Mouse (Mus musculus): ENCODE measurements at regions not wholly inside any gene's neighbourhood (a gene's known extent, or its start where the extent isn't known, plus 50 kb on each side); places are given as distances from the start of the nearest gene placed in this dataset.

- H3K36me3 ChIP-seq (ENCODE audit: insufficient read depth, low read length): no peaks in the 10 kb centered on the region
- no peak overlapping the region for H3K4me3 ChIP-seq (replicated peaks; ENCODE audit: low read length)
- no peaks in the 10 kb centered on the region for H3K9me3 ChIP-seq (ENCODE audit: low read length)
- no peaks in the 10 kb centered on the region for H3K27me3 ChIP-seq (ENCODE audit: insufficient read depth, low read length)
- H3K4me1 ChIP-seq (replicated peaks; ENCODE audit: low read depth, low read length): peaks cover 12% of the 10 kb centered on the region
- no peak for TF ChIP-seq CTCF (conservative IDR thresholded peaks at IDR 0.05; ENCODE audit: low read length)
Observed at GRCm38 (mm10) chr8:78024964-78025363, 188.1 kb upstream of the Ttc29 start.

DNA sequence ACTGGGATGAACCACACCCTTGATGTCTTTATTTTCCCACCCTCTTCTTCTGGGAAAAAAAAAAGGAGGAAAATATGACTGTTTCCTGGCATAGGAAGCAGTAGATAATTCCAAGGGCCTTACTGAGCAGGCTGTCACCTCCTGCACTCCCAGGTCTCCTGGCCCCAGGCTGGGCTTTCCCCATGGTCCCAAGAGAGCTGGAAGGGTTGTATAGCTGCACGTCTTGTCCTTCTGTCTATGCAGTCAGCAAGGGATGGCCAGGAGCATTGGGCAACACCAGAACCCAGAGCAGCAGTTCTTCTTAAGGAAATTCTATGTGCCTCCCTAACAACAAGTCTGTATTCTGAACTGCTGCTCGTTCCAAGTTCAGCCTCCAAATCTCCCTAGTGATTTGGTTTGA lies 185.7 kb upstream of the Ttc29 start:
- Histone ChIP-seq H3K27me3 (ENCODE audit: insufficient read depth, low read length) (no peaks in the 10 kb centered on the region), H3K4me1 (replicated peaks; ENCODE audit: low read depth, low read length) (peaks cover 12% of the 10 kb centered on the region), H3K4me3 (replicated peaks; ENCODE audit: low read length) (no peak overlapping the region), H3K36me3 (ENCODE audit: insufficient read depth, low read length) (no peaks in the 10 kb centered on the region), H3K9me3 (ENCODE audit: low read length) (no peaks in the 10 kb centered on the region)
- no peak for TF ChIP-seq NANOG (IDR thresholded peaks at IDR 0.05; ENCODE audit: borderline replicate concordance, low read length)
- TF ChIP-seq POU5F1 (IDR thresholded peaks at IDR 0.05; ENCODE audit: borderline replicate concordance, low read length): no peak
- no peak for TF ChIP-seq CTCF (conservative IDR thresholded peaks at IDR 0.05; ENCODE audit: low read length)

GRCm38 (mm10) chr8:78028928-78029327 lies 184.2 kb upstream of the Ttc29 start:
- Histone ChIP-seq H3K9me3 (ENCODE audit: low read length) (no peaks in the 10 kb centered on the region), H3K27me3 (ENCODE audit: insufficient read depth, low read length) (no peaks in the 10 kb centered on the region), H3K4me3 (replicated peaks; ENCODE audit: low read length) (no peak overlapping the region), H3K4me1 (replicated peaks; ENCODE audit: low read depth, low read length) (peaks cover under 1% of the 10 kb centered on the region), H3K36me3 (ENCODE audit: insufficient read depth, low read length) (no peaks in the 10 kb centered on the region)
- TF ChIP-seq CTCF (conservative IDR thresholded peaks at IDR 0.05; ENCODE audit: low read length): no peak
- TF ChIP-seq POU5F1 (IDR thresholded peaks at IDR 0.05; ENCODE audit: borderline replicate concordance, low read length): no peak
- no peak for TF ChIP-seq NANOG (IDR thresholded peaks at IDR 0.05; ENCODE audit: borderline replicate concordance, low read length)

DNA sequence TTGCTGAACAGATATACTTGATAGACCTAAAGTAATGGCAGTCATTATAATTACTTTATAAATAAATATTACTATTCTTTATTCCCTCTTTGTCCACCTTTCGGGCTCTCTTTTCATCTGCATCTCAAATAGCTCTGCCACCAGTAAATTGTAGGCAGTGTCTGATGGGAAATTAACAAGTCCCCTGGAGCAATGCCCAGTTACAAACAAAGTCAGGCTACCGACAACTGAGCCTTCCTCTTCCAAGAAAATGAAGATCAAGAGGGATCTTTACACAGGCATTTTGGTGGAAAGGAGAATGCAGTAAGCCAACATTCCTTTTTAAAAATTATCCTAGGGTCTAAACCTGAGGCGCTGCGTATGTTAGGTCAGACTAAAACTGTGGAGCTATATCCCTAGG lies 181.3 kb upstream of the Ttc29 start:
- no peak overlapping the region for H3K4me3 ChIP-seq (replicated peaks; ENCODE audit: low read length)
- H3K9me3 ChIP-seq (ENCODE audit: low read length): no peaks in the 10 kb centered on the region
- H3K27me3 ChIP-seq (ENCODE audit: insufficient read depth, low read length): no peaks in the 10 kb centered on the region
- TF ChIP-seq CTCF (conservative IDR thresholded peaks at IDR 0.05; ENCODE audit: low read length) (no peak), POU5F1 (IDR thresholded peaks at IDR 0.05; ENCODE audit: borderline replicate concordance, low read length) (no peak), NANOG (IDR thresholded peaks at IDR 0.05; ENCODE audit: borderline replicate concordance, low read length) (no peak)
- H3K36me3 ChIP-seq (ENCODE audit: insufficient read depth, low read length): no peaks in the 10 kb centered on the region
- no peaks in the 10 kb centered on the region for H3K4me1 ChIP-seq (replicated peaks; ENCODE audit: low read depth, low read length)

GRCm38 (mm10) chr8:78034687-78035086 lies 178.4 kb upstream of the Ttc29 start:
- H3K4me3 ChIP-seq (replicated peaks; ENCODE audit: low read length): no peak overlapping the region
- TF ChIP-seq NANOG (IDR thresholded peaks at IDR 0.05; ENCODE audit: borderline replicate concordance, low read length) (no peak), POU5F1 (IDR thresholded peaks at IDR 0.05; ENCODE audit: borderline replicate concordance, low read length) (no peak), CTCF (conservative IDR thresholded peaks at IDR 0.05; ENCODE audit: low read length) (no peak)
- 0 out of 2 replicates have a peak, but pooled peaks cover 3% of the 10 kb centered on the region for H3K4me1 ChIP-seq (replicated peaks; ENCODE audit: low read depth, low read length)
- H3K9me3 ChIP-seq (ENCODE audit: low read length): no peaks in the 10 kb centered on the region
- H3K27me3 ChIP-seq (ENCODE audit: insufficient read depth, low read length): no peaks in the 10 kb centered on the region
- H3K36me3 ChIP-seq (ENCODE audit: insufficient read depth, low read length): no peaks in the 10 kb centered on the region

GRCm38 (mm10) chr8:78037218-78037617 lies 175.9 kb upstream of the Ttc29 start:
- H3K36me3 ChIP-seq (ENCODE audit: insufficient read depth, low read length): no peaks in the 10 kb centered on the region
- TF ChIP-seq POU5F1 (IDR thresholded peaks at IDR 0.05; ENCODE audit: borderline replicate concordance, low read length): no peak
- TF ChIP-seq CTCF (conservative IDR thresholded peaks at IDR 0.05; ENCODE audit: low read length): no peak
- TF ChIP-seq NANOG (IDR thresholded peaks at IDR 0.05; ENCODE audit: borderline replicate concordance, low read length): no peak

GRCm38 (mm10) chr8:78046691-78047090 lies 166.4 kb upstream of the Ttc29 start:
- no peaks in the 10 kb centered on the region for H3K36me3 ChIP-seq (ENCODE audit: insufficient read depth, low read length)
- H3K4me1 ChIP-seq (replicated peaks; ENCODE audit: low read depth, low read length): 0 out of 2 replicates have a peak, but pooled peaks cover 6% of the 10 kb centered on the region
- H3K4me3 ChIP-seq (replicated peaks; ENCODE audit: low read length): no peak overlapping the region
- TF ChIP-seq NANOG (IDR thresholded peaks at IDR 0.05; ENCODE audit: borderline replicate concordance, low read length) (no peak), POU5F1 (IDR thresholded peaks at IDR 0.05; ENCODE audit: borderline replicate concordance, low read length) (no peak), CTCF (conservative IDR thresholded peaks at IDR 0.05; ENCODE audit: low read length) (no peak)
- H3K27me3 ChIP-seq (ENCODE audit: insufficient read depth, low read length): no peaks in the 10 kb centered on the region
- H3K9me3 ChIP-seq (ENCODE audit: low read length): peaks cover 30% of the 10 kb centered on the region; the same call in 1 of the 2 replicates

More at GRCm38 (mm10) chr8:78037218-78037617, 175.9 kb upstream of the Ttc29 start:
- Histone ChIP-seq H3K4me3 (replicated peaks; ENCODE audit: low read length) (no peak overlapping the region), H3K4me1 (replicated peaks; ENCODE audit: low read depth, low read length) (0 out of 2 replicates have a peak, but pooled peaks cover 3% of the 10 kb centered on the region), H3K27me3 (ENCODE audit: insufficient read depth, low read length) (no peaks in the 10 kb centered on the region), H3K9me3 (ENCODE audit: low read length) (no peaks in the 10 kb centered on the region)

GRCm38 (mm10) chr8:78050768-78051167 lies 162.3 kb upstream of the Ttc29 start:
- Histone ChIP-seq H3K36me3 (ENCODE audit: insufficient read depth, low read length) (no peaks in the 10 kb centered on the region), H3K4me3 (replicated peaks; ENCODE audit: low read length) (no peak overlapping the region), H3K4me1 (replicated peaks; ENCODE audit: low read depth, low read length) (peaks cover 11% of the 10 kb centered on the region; the same call in 1 of the 2 replicates), H3K27me3 (ENCODE audit: insufficient read depth, low read length) (no peaks in the 10 kb centered on the region), H3K9me3 (ENCODE audit: low read length) (0 out of 2 replicates have a peak, but pooled peaks cover 8% of the 10 kb centered on the region)
- no peak for TF ChIP-seq CTCF (conservative IDR thresholded peaks at IDR 0.05; ENCODE audit: low read length)
- TF ChIP-seq NANOG (IDR thresholded peaks at IDR 0.05; ENCODE audit: borderline replicate concordance, low read length): no peak
- TF ChIP-seq POU5F1 (IDR thresholded peaks at IDR 0.05; ENCODE audit: borderline replicate concordance, low read length): no peak

DNA sequence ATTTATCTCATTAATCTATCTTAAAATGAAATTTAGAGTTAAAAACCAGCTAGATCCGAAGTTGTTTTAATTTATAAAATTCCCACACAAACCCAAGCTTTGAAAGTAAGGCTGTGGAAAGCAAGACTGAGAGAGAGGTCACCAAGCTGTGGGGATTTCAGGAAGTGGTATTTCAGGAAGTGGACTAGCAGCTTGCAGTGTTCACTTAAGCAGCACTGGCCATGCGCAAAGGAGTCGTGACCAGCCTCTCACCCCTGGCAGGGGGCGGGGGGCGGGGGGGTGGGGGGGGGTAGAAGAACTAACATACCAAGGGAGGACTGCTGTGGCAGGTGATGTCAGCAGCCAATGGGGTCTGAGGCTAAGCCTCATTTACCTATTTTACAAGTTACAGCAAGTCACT lies 158.7 kb upstream of the Ttc29 start:
- H3K4me3 ChIP-seq (replicated peaks; ENCODE audit: low read length): no peak overlapping the region
- H3K36me3 ChIP-seq (ENCODE audit: insufficient read depth, low read length): 0 out of 2 replicates have a peak, but pooled peaks cover 3% of the 10 kb centered on the region
- peaks cover 11% of the 10 kb centered on the region; the same call in 1 of the 2 replicates for H3K4me1 ChIP-seq (replicated peaks; ENCODE audit: low read depth, low read length)
- H3K27me3 ChIP-seq (ENCODE audit: insufficient read depth, low read length): no peaks in the 10 kb centered on the region
- TF ChIP-seq NANOG (IDR thresholded peaks at IDR 0.05; ENCODE audit: borderline replicate concordance, low read length) (no peak), CTCF (conservative IDR thresholded peaks at IDR 0.05; ENCODE audit: low read length) (no peak), POU5F1 (IDR thresholded peaks at IDR 0.05; ENCODE audit: borderline replicate concordance, low read length) (no peak)
- peaks cover 14% of the 10 kb centered on the region for H3K9me3 ChIP-seq (ENCODE audit: low read length)

All from E14TG2a.4 (cell line).